Mouse (Mus musculus): ENCODE results near the gene Capn15.

The Capn15 gene

DNA sequence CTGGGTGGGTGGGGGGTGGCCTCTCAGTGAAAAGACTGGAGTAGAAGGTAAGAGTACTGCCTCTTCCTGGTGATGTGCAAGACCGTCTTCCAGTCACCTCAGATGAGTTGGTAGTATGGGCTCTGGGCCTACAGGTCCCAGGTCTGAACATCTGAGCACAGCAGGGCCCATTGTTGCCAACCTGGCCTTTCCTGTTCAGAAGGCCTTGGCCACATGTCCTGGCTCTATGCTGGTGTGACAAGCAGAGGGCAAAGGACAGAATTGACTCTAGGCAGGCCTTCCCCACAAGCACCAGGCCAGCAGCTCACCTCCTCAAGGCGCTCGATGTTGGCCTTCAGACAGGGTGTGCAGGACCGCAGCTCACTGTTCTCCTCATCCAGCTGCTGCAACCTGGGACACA, 6.7 kb upstream of the Capn15 start:
- no peak for DNase-seq

DNA sequence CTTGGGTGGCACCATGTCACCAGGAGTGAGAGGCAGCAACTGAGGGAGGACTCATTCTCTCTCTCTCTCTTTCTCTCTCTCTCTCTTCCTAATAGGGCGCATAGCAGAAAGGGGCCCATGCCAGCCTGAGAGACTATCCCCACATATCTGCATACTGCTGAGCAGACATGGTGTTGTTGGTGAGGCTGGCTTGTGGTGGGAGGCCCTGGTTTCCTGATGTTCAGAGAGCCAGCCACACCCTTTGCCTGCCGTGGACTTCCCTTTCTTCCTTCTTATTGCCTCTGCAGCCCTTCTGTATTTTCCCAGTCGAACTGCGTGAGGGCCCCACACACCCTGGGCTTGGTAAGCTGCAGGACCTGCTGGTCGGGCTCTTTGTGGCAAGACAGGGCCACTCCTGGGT, 4.7 kb upstream of the Capn15 start:
- no peak for DNase-seq

DNA sequence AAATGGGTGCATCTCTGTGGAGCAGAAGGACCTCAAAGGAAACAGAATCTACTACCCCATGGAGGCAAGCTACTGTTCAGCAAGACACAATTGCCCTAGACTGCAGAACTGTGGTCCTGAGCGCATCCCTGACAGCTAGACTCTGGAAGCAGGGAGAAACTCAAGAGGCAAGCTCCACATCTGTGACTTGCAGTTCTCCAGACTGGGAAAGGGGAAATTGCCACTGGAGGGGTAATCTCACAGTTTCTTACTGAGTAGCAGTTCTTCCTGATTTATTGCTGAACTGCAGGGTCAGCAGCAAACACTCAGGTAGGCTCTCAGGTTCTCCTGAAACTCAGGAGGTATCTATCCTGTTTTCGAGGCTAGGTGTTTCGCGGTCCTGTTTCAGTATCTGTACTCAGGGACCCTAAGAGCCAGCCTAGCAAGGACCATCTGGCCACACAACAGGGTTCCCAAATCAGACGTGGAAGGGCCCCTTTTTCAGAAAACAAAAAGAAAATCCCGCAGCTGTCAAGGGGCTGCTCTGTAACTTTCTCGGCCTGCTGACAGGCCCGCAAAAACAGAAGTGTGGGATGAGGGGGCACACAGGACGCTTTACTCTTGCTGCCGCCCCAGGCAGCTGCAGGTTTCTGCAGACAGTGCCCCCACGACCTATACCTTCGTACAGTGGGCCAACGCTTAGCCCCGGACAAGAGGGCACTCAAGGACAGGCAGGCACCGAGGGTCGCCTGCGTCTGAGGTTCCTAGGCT, 865 bp downstream of the Capn15 start:
- no peak for DNase-seq

DNA sequence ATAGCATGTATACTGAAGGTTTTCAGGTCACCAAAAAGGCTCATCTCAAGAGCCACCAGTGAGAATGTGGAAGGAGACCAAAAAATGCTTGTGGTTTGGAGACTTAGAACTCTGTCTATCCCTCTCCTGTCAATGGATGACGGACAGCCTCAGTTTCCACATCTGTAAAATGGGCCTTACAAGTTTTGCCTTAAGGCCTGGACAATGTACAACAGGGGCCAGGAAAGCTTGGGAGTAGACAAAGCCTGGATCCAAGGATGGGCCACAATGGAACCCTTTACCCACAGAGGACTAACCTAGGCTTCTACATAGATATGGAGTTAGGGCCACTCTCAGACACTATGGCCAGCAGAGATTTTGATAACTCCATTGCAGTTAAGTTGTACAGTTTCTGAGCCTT, 1.5 kb downstream of the Capn15 start:
- DNase-seq = no peak

DNA sequence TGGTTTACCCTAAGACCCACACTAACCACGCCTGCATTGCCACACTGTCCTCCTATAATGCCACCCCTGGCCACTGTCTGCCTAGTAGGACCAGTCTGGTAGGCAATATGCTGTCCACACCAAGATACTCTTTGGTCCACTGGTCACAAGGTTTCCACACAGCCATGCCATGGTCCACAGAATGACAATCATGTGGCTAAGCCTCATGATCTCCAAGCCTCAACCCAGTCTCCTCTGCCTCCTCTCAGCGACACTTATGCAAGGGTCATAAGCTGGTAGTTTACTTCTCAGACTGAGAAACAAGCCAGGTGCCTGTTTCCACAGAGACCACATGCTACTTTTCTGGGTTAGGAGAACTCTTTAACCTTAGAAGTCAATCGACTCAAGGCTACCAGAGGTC, 2.7 kb downstream of the Capn15 start:
- no peak for DNase-seq

DNA sequence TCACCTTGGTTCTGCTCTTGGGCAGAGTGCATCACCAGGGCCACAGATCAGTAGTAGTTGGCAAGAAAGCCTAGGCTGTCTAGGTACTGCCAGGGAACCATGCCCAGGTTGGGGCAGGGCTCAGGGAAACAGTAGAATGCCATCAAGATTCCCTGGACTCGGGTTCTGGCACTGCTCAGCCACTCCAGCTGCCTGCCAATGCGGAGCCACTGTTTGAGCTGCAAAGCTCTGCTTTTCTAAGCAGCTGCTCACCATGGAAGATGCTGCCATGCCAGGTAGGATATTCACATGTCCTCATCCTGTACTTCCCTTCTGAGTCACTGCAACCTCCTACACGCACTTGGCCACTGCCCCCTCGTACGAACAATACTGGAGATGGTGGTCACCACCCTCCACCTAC, 4.7 kb downstream of the Capn15 start:
- DNase-seq = peak; percentile 77 to 81

DNA sequence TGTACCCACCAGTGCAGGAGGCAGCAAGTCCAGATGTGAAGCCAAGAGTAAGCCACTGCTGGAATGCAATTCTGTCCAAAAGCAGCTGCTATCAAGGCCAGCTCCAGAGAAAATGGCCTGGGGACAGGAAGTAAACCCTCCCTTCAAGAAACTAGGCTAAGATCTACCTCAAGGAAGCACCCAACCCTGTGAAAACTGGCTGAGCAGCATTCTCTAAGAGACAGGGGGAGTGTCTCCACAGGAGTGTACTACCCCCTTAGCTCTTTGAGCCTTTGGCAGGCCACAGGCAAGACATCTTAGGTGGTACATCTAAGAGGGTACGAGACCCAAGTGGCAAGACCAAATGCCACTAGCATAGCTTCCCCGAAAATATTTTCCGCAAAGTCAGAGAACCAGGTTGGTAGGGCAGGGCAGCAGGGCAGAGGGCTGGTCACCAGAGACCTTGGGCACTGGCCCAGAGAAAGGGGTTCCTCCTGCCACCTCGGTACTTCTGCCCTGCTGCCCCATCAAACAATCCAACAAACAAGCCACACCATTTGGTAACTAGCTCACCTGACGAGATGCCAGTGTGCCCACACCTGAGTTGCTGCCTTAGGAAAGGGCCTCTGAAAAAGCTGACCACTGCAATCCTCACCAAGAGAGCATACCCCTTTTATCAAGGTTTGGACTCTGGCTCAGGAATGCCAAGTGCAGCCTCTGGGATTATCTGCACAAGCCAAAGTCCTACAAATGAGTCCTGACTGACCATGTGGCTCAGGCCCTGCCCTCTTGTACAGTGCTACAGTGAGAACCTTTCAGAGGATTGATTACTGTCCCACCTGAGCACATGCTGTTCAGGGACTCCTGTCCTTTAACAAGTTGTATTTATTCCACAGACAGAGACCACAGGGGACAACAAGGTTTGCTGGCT, 5.5 kb downstream of the Capn15 start:
- DNase-seq = no peak

DNA sequence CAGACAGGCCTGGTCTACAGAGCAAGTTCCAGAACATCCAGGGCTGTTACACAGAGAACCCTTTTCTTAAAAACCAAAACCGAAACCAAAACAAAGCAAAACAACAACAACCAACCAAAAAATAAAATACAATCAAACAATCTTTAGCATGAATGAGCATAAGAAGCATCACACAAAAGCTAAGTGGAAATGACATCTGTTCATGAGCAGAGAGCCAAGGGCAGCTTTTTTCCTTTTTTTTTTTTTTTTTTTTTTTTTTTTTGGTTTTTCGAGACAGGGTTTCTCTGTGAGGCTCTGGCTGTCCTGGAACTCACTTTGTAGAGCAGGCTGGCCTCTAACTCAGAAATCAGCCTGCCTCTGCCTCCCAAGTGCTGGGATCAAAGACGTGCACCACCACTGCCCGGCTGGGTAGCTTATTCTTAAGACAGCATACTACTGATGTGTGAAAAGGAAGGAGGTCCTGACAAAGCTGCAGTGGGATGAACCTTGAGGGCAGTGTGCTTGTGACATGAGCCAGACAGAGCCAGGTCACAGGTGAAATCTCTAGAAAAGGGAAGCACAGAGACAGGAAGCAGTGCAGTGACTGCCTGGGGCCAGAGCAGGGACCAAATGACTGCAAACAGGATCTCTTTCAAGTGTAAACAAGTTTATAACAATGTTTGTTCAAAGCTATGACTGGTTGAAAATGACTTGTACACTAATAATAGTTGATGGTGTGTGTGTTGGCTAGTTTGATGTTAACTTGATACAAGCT, 14.5 kb downstream of the Capn15 start:
- DNase-seq = no peak

DNA sequence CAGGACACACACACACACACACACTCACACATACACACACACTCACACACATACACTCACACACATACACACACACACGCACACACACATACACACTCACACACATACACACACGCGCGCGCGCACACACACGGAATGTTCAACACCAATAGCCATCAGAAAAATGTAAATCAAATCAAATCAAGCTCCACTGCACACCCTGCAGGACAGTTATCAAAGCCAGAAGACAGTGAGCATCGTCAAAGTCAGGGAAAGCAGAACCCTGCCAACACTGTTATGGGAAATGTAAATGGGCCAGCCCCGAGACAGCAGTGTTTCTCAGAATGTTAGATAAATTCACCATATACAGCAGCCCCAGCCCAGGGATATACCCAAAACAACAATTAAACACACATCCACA, 15.1 kb downstream of the Capn15 start:
- DNase-seq = peak; percentile 52 to 55

DNA sequence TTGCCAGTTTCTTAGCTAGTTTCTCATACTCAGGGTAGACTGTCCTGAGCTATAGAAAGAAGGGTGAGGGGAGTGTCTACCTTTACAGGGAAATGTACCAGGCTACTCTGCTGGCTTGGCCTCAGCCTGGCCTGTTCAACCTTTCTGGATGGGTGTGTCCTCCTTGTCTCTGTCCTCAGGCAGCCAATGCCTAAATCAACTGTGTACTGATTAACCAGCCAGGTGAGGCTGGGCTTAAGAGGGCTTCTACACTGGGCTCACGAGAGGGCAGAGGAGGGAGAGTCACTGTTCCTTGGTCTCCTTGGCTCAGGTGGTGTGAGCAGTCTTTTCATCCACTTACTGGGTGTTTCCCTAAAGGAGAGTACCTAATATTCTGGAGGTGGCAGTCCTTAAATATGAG, 17.4 kb downstream of the Capn15 start:
- no peak for DNase-seq

DNA sequence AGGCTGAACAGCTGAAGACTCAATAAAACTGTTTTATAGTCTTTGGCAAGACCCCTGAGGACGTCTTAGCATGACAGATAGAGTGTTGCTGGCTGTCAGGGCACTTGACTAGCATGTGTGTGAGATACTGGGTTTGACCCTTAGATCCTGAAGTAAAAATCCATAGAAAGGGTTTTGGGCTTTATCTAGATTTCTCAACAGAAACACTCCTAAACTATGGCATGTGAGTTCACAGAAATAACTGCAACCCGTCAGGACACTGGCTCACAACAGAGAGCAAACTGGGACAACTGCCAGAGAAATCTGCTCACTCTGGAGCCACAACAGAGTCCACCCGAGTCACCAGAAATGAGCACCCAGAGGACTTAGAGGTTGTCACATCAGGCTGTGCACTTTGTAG, 17.9 kb downstream of the Capn15 start:
- DNase-seq = peak; percentile 64 to 72

DNA sequence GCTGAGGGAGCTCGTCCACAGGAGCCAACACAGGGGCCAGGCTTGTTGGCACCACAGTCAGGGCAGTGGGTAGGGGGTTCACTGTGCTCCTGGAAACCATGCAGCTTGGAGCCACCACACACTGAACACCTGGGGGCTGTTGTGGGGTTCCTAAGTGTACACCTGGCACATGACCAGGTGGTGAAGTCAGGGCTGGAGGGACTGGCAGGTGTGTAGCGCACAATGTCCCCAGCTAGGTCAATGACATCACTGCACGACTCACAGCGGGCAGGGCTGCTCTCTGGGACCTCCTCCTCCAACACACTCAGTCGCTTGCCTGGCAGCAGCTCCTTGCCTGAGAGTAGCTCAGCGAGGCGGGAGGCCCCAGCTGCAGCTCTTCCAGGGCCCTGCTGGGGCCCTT, 21.3 kb downstream of the Capn15 start:
- DNase-seq = peak; percentile 57 to 59

DNA sequence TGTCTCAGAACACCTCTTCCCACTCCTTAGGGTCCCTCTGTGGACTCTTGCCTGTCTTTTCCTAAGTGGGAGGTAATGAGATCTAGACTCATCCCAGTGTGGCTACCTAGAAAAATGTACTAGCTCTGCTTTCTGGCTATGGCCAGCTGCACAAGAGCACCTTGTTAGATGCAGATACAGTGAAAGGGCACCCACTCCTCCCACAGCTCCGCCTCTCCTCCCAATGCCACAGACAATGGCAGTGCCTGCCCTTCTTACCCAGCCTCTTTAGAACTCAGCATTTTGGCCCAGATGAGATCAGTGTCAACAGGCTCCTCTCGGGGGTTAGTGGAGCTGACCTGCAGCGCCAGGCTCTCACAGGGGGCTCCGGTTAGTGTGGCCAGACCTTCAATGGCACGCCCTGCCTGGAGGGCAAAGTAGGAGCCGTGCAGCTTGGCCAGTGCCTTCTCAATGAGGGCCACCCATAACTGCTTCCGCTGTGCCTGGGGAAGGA, 23.1 kb downstream of the Capn15 start:
- DNase-seq = no peak

DNA sequence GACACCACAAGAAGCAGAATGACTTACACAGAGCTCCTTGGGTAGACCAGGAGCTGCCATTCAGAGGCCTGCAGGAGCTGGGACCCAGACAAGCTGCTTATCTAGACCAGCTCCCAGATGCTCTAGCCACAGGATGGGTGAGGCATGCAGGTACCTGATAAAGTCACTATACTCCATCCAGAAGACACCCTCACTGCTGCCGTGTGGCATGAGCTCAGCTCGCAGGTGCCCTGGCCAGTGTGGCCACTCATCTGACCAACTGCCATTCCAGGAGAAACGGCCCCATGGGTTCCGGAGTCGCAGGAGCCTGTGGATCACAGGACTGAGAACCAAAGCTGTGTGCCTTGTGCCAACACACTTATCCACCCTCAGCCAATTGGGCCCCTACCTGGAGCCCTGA, 24.0 kb downstream of the Capn15 start:
- DNase-seq = no peak

DNA sequence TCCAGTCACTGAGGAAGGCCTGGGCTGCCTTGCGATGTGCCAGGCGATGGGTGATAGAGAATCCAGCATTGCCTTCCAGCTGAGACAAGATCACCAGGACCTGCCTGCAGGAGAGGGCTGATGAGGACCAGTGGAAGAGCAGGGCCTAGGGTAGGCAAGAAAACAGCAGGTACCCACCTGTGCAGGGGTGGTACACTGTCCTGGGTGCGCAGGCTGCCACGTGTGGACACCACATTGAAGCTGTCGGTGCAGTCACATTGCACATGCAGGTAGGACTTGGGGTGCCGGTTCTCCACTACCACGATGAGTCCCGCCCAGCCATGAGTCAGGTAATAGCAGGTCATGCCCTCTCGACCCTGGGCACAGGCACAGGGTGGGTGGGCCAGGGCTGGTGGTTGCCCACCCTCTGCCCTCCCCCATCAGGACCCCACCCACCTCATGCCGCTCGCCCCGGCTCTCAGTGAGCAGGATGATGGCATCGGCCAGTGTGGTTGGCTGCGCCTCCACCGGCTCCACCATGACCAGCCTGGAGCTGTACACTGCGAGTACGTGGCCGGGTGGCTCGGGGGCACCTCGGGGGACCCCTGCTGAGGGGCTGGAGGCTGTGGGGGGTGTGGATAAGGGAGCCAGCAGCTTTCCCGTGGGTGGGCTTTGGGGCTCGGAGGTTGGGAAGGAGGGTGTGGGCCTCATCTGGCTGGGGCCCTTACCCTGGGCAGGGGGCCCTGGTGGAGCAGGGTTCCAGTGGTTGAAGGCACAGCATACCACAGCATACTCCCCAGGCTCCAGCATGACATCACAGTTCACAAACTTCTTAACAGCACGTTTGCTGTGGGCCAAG, 25.7 kb downstream of the Capn15 start:
- no peak for DNase-seq

DNA sequence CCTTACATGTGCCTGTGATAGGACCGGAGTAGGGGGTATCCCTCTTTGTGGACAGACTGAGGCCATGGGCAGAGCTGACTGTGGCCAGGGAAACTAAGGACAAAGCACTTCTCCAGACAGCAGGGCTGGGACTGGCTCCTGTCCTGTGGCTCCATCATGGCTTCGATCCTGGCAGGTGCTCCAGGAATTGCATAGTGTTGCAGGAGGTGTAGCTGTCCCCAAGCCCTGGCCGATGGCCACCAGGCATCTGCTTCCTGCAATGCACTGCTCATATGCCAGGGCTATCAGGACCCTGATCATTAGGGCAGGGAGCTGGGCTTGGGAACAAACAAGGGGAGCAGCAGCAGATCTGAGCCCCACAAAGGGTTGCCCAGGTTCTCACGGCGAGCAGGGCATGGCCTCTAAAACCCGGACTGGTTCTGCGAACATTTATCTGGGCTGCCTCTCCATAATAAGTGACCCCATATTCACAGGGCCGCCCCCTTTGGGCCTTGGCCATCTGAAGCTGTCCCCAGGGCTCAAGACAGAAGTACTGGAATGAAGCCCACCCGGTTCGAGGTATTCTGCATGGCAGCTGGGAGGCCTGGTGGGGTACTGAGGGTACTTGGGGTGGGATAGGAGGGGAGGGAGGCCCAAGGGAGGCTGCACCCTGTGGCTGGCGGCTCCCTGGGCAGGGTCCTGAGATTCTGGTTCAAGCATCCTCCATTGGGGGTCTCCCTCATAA, 26.7 kb downstream of the Capn15 start:
- DNase-seq = peak; percentile 63 to 67

DNA sequence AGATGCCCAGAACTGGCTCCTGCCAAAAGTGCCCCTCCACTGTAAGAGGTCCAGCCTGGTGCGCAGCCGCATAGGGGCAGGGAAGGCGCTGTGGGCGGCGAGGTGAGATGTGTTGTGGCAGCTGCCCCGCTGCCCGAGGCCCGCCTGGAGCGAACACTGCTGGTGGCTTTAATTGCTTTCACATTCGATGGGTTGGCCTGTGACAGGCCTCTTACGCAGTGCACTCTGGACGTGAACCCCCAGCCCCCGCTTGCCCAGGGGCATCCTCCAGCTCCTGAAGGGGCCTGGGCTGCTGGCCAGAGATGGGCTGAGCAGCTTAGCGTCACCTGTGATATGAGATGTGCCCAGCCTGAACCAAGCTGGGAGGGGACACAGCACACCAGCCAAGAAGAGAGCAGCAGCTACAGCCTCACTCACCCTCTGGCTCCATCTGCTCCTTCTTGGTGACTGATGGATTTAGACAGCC, 28.0 kb downstream of the Capn15 start:
- DNase-seq = peak; percentile 54 to 60

DNA sequence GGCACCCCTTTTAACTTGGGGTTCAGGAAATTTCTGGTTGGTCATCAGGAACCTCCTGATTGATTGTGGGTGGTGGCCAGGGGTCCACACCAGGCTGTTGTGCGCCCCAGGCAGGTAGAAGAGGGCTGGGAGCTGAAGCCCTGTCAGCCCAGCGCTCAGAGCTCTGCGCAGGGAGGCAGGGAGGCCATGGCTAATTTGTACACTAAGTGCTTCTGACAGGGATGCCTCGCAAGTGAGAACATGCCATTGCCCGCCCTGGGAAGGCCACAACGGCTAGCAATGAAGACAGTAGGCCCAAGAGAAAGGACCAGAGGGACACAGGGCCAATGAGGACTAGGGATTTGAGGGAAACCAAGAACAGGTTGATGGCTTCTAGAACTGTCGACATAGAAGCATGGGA, 29.0 kb downstream of the Capn15 start:
- peak; percentile 47 to 51 for DNase-seq

DNA sequence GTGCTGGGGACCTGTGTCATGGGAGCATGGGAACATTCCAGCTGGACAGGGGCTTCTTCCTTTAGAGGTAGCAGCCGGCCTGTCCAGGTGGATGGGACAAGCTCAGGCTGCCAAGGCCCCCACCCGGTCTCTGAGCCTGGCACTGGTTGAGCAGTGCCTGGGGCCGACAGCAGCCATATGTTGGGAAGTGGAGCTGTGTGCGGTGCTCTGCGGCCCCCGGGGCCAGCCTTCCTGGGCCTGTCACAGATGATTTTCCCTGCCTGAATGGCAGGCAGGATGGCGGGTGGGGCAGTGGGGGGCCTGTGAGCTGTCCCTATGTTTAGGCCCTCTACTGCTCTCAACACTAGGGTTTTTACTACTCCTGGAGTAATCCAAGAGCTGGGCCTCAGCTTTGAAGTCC, 29.4 kb downstream of the Capn15 start:
- peak; percentile 85 to 91 for DNase-seq

DNA sequence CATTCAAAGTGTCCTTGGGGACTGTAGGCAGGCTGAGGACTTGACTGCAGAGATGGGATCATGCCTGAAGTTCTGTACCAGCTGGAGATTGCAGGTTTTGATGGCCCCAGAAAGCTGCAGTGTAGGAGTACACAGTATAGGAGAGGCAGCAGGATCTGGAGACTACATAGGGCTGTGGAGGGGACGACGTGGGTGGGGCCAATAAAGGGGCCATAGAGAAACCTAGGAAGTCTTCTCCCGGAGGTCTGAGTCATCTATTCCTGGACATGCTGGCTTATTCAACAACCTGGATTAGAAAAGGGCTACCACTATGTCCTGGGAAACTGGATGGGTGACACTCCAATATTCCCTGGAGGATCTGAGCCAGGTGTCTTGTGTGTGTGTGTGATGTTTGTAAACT, 29.9 kb downstream of the Capn15 start:
- no peak for DNase-seq

DNA sequence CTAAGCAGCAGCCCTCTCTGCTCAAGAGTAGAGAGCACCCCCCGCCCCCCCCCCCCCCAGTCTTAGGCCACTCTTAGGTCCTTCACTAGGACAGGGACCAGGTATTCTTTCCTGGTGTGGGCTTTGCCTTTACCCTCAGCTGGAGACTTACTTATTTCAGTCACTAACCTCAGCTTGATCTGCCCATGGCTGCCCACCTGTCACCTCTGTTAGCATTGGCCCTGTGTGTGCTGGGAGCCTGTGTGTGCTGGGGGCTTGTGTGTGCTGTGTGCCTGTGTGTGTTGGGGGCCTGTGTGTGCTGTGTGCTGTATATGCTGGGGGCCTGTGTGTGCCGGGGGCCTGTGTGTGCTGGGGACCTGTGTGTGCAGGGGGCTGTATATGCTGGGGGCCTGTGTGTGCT, 30.9 kb downstream of the Capn15 start:
- no peak for DNase-seq

DNA sequence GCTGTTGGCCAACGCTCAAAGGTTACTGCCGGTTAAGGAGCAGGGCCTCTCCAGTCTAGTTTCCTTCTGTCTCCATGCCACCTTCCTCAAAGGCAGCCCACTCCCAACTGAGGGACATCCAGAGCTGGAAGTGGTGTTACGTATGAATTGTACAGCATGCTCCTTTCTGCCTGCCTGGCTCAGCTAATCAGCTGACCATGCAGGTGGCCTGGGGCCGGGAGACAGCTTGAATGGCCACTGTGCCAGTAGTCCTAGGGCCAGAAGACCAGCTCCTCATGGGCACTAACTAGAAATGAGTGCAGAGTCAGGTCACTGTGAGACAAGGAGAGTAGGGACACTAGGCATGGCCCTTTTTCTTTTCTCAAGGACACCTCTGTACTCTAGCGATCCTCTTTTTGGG, 32.4 kb downstream of the Capn15 start:
- DNase-seq = peak; percentile 77 to 81

Measured in cerebellum, adult 18-20 months (tissue).